Mouse (Mus musculus): ENCODE data around the gene Pptc7.
"Not testable (repeated sequence)": the region's sequence is repeated elsewhere in the genome, so short reads cannot be mapped to it uniquely, and the experiment has no call there.

Pptc7 gene

GRCm38 (mm10) chr5:122302810-122303745, 18.9 kb downstream of the Pptc7 start:
- no peak for DNase-seq

DNA sequence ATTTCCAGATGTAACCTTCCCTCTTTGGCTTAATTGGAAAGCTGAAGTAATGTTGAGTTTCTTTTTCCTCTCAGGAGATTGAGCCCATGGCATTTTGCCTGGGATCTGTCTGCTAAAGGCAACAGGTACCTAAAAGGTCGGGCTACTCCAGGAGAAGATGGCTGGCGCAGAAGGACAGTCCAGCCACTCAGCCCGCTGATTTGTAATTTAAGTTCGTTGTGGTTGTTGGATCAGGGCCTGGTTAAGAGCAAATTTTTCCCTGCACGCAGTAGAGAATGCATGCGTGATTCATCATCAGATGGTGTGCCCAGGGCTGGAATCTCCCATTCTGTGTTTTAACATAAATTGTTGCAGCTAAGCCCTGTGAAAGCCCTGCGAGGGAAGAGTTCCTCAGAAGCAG, 19.8 kb downstream of the Pptc7 start:
- no peak for DNase-seq

DNA sequence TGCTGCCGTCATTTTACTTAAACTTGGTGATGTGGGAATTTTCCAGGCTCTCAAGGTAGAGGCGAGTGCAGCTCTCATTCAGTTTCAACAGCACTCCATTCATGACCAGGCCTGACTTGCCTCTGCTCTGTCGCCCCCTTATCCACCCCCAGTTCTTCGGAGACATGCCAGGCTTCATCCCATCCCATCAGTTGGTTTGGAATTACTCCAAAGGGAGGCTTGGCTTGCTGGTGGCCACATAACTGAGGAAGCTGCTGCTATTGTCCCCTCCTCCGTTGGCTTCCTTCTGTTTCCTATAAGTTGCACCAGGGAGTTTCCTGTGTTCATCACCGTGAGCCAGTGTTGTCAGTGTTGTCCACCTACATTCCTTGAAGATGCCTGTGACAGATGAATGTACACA, 20.4 kb downstream of the Pptc7 start:
- no peak for DNase-seq

DNA sequence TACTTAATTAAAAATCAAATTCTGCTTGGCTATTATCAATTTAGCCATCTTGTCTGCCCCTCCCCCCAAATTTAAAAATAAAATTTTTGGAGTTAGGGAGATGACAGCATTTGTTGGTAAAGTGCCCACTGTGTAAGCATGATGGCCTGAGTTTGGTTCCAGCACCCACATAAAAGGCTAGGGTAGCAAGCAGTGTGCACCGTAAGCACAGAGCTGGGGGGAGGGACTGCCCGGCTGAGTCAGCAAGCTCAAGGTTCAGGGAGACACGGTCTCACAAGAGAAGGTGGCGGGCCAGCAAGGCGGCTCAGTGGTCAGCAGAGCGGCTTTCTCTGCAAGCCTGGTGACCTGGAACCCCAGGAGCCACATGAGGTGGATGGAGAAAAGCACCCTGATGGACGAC, 21.3 kb downstream of the Pptc7 start:
- DNase-seq, result no peak

- DNase-seq, result no peak
Measured at GRCm38 (mm10) chr5:122306536-122306935, 22.4 kb downstream of the Pptc7 start.

- DNase-seq, result no peak
Measured at GRCm38 (mm10) chr5:122310699-122311098, 26.5 kb downstream of the Pptc7 start.

DNA sequence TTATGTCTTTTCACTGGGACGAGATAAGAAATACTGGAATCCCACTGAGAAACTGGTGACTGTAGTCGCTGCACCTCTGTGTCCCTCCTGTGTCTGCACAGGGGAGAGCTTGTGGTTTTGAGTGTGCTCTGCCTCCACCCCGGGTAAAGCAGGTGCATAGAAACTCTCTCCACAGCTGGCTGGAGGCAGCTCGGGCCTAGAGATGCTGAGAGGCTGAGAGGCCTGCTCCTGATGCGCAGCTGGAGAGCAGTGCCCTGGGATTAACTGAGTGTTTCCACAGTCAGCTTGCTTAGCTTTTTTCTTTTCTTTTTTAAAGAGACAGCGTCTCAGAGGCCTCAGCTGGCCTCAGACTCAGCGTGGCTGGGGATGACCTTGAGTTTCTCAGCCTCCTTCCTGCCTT, 27.5 kb downstream of the Pptc7 start:
- DNase-seq, result no peak

- no peak for DNase-seq
Measured at GRCm38 (mm10) chr5:122312346-122312745, 28.2 kb downstream of the Pptc7 start.

- DNase-seq, result no peak
Measured at GRCm38 (mm10) chr5:122312942-122313684, 28.9 kb downstream of the Pptc7 start.

GRCm38 (mm10) chr5:122314966-122315667, 31.0 kb downstream of the Pptc7 start:
- DNase-seq, result peak; percentile 94 to 97

GRCm38 (mm10) chr5:122317329-122318045, 33.3 kb downstream of the Pptc7 start:
- DNase-seq, result peak; percentile 62

- peak in 1 of 2 experiments; percentile 34 for DNase-seq
Measured at GRCm38 (mm10) chr5:122318100-122318499, 33.9 kb downstream of the Pptc7 start.

GRCm38 (mm10) chr5:122318976-122319375, 34.8 kb downstream of the Pptc7 start:
- DNase-seq, result not testable (repeated sequence)

GRCm38 (mm10) chr5:122319474-122320204, 35.5 kb downstream of the Pptc7 start:
- no peak for DNase-seq

DNA sequence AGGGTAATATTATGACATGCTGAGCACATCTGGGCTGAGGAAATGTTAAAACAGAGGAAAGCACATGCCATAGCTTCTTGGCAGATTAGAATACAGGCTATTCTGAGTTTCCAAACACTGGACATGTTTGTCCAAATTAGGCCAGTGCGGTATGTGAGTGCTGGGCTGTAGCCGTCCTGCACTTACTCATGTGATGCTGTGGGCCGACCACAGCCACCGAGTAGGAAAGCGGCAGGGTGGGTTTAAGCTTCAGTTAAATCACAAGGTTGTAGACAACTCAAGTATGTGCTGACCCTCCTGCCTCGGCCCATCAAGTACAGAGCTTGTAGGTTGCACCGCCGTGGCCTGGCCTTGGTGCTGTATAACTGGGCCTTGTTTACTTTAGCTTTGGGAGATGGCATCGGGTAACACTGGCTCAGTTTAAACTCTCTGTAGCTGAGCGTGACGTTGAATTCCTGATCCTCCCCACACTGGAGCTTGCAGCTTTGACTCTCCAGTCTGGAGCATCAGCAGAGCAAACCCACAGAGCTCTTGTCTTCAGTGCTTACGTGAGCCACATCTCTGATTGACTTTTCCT, 36.1 kb downstream of the Pptc7 start:
- DNase-seq, result no peak

- DNase-seq, result no peak
Measured at GRCm38 (mm10) chr5:122323523-122323922, 39.4 kb downstream of the Pptc7 start.

DNA sequence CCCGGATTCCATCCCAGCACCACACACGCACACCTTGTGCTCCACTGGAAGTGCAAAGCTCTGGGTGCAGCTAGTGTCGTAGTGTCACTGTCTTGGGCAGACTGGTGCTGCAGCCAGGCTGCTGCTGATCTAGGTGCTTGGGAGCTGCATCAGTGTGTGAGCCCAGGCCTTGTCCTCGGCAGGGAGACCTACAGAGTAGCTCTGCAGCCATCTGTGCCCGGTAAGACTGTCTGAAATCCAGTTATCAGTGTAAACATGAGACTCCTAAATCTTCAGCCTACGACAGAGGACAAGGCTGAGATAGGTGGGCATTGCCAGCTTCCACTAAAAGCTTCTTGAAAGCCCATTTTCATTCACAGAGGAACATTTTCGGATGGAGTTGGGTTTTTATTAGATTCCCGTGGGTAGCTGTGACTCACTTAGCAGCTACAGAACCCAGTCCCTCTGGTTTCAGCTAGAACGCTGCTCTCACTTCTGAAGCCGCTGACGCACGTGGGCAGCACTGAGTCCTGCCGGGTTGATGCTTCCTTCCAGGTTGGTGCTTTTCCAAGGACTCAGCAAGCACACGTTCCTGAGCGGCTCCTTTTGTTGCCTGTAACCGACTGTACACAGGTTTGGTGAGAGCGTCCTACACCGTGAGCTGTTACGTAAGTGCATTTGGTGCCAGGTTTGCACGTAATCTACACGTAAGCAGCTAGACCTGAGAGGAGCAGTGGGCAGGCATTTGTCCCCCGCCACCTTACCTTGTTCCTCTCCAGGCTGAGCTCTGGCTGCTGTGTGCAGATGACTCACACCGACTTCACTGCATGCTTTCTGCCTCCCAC, 40.7 kb downstream of the Pptc7 start:
- peak; percentile 90 to 94 for DNase-seq

- DNase-seq, result peak in 1 of 2 experiments; percentile 49
Measured at GRCm38 (mm10) chr5:122325477-122325876, 41.3 kb downstream of the Pptc7 start.

- no peak for DNase-seq
Measured at GRCm38 (mm10) chr5:122327283-122327682, 43.1 kb downstream of the Pptc7 start.

- no peak for DNase-seq
Measured at GRCm38 (mm10) chr5:122330269-122330668, 46.1 kb downstream of the Pptc7 start.

DNA sequence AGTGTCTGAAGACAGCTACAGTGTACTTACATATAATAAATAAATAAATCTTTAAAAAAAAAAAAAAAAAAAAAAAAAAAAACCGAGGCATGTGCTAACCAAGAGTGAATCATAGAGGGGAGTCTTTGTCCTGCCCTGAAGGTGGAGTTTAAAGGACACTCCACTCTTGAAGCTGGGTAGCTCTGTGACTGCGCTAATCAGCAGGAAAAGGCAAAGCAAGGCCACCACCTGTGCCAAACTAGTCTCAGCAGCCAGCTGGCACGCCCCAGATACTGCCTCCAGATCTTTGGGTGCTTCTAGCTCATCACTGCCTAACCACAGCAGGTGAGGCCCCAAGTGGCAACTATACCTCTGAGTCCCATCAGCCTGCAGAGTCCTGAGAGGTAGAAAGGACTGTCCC, 50.5 kb downstream of the Pptc7 start:
- no peak for DNase-seq
